Mouse (Mus musculus) skeletal muscle tissue, adult 2 months (tissue): Measurements from ENCODE around the gene Olfr894.
"Not testable (repeated sequence)": the region's sequence is repeated elsewhere in the genome, so short reads cannot be mapped to it uniquely, and the experiment has no call there.

Experiments
- DNase-seq: peaks from one replicate; pipeline ENCODE4 v3.0.0-alpha.2; 2012; ENCODE audit warnings: low read depth, low spot score

Olfr894 gene

GRCm38 (mm10) chr9:38217755-38218154, at the start of gene Olfr894:
Gene Olfr894 (plus strand): TSS chr9:38218055.
- no peak for DNase-seq

DNA sequence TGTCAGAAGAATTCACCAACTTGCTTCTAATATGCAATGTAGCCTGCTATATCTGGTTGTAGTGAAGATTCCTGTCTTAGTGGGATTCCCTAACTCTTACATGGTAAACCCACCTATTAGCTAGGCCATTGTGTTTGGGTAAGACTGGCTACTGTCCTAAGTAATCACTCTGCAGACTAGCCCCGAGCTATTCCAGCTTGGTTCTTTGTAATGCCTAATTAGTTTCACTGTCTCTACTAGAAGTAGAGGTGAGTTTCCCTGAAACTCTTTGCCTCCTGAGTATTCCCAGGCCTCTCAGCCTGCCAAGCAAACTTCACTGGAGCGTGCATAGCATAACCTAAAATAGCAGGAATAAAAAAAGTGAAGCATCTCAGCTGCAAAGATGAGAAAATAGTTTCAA, 49.5 kb upstream of the Olfr894 start:
- not testable (repeated sequence) for DNase-seq

DNA sequence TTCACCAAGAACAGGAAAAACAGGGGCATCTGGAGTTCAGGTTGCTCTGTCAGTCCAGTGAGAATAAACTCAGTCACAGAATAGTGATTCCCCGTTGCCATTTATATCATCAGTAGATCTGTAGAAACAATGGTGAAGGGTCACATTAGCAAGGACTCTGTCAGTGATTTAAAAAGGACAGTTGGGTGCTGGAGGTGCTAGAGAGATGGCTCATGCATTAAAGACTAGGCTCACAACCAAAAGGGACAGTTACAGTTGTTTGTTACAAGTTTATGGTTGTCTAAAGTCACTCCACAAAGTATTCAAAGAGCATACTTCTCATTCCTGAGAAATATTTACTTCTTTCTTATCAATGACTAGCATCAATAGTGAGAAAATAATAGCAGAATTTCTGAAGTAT, 37.1 kb upstream of the Olfr894 start, which contains the start of gene Olfr891:
Gene Olfr891 (minus strand): TSS at position 101 of the 400 bp plus-strand sequence.
- DNase-seq: no peak

GRCm38 (mm10) chr9:38208065-38208464, 9.8 kb upstream of the Olfr894 start, which contains the start of gene Olfr893:
Gene Olfr893 (plus strand): TSS chr9:38208365.
- no peak for DNase-seq

GRCm38 (mm10) chr9:38252474-38252873, 34.6 kb downstream of the Olfr894 start, which contains the start of gene Olfr143:
Gene Olfr143 (plus strand): TSS chr9:38252774.
- DNase-seq: no peak

DNA sequence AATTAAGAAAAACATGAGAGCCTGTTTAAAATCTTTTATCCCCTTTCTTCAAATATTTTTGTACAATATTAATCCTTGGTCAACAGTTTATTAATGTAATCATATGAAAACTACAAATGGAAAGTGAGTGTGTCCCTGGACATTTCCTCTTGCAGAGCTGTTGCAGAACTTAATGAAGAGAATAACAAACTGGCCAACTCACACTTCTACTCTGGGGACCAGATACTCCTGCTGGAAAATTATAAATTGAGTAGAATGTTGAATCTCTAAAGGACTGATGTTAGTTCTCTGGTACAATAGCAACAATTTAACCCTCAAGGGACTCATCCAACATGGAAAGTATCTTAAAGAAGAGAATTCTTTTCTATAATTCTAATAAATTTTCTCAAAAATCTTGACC, 49.7 kb downstream of the Olfr894 start, which contains the start of gene Olfr895:
Gene Olfr895 (plus strand): TSS at position 301 of the 400 bp plus-strand sequence.
- no peak for DNase-seq
